Mouse (Mus musculus) myocyte (in vitro differentiated cells): Measurements from ENCODE around the gene A130010J15Rik. TPM values are rescaled to one million over a fixed set of nuclear protein-coding genes. Genes with fewer than 3 reads are reported as not detected.
A peak's percentile ranks its signal among the peaks of the same experiment; 100 is the strongest.

ENCODE experiments used
- H3K27me3 ChIP-seq: one replicate; pipeline ENCODE4 v1.6.1; 2011; ENCODE audit not compliant: control insufficient read depth, insufficient read depth, insufficient read length
- H3K36me3 ChIP-seq: one replicate; pipeline ENCODE4 v1.6.1; 2011; ENCODE audit not compliant: control insufficient read depth, insufficient read depth
- H3K4me2 ChIP-seq: one replicate; pipeline ENCODE4 v1.6.1; 2011; ENCODE audit warnings: low read depth, control low read depth
- H3K4me3 ChIP-seq: one replicate; pipeline ENCODE4 v1.5.1; 2011; ENCODE audit warnings: mild to moderate bottlenecking, control low read depth, moderate library complexity
- H3K79me2 ChIP-seq: one replicate; pipeline ENCODE4 v1.6.1; 2011; ENCODE audit not compliant: control insufficient read depth, insufficient read depth
- H3ac ChIP-seq: one replicate; pipeline ENCODE4 v1.6.1; 2011; ENCODE audit not compliant: control insufficient read depth, insufficient read length
- CEBPB ChIP-seq: IDR thresholded peaks from 2 replicates; pipeline ENCODE4 v1.6.1; 2011; ENCODE audit warnings: mild to moderate bottlenecking, moderate library complexity; ENCODE audit not compliant: poor library complexity, insufficient read depth, severe bottlenecking
- E2F4 ChIP-seq: IDR thresholded peaks from one replicate; pipeline ENCODE4 v1.6.1; 2011; ENCODE audit warnings: mild to moderate bottlenecking, control low read depth, moderate library complexity; ENCODE audit not compliant: insufficient read depth
- MAX ChIP-seq: IDR thresholded peaks from one replicate; pipeline ENCODE4 v1.6.1; 2011; ENCODE audit warnings: low read depth, mild to moderate bottlenecking, control low read depth
- MYOD1 ChIP-seq, 3 experiments: IDR thresholded peaks; one replicate each; pipeline ENCODE4 v1.6.1; 2011; ENCODE audit warnings: control low read depth in 2 of 3, low read depth in 2 of 3, mild to moderate bottlenecking in 2 of 3, moderate library complexity in 1 of 3; ENCODE audit not compliant: insufficient read length in 2 of 3, control insufficient read depth in 1 of 3
- MYOG ChIP-seq, 3 experiments: IDR thresholded peaks; one replicate each; pipeline ENCODE4 v1.6.1; 2011; ENCODE audit warnings: control low read depth in 2 of 3, low read depth in 2 of 3, mild to moderate bottlenecking in 2 of 3; ENCODE audit not compliant: insufficient read length in 2 of 3, control insufficient read depth in 1 of 3, insufficient read depth in 1 of 3
- POLR2A ChIP-seq: IDR thresholded peaks from one replicate; pipeline ENCODE4 v1.6.1; 2011; ENCODE audit warnings: low read depth, mild to moderate bottlenecking, control low read depth, moderate library complexity; ENCODE audit not compliant: insufficient read length
- POLR2AphosphoS2 ChIP-seq: IDR thresholded peaks from one replicate; pipeline ENCODE4 v1.6.1; 2011; ENCODE audit warnings: low read depth, control low read depth; ENCODE audit not compliant: insufficient read length
- REST ChIP-seq: IDR thresholded peaks from one replicate; pipeline ENCODE4 v1.6.1; 2011; ENCODE audit warnings: mild to moderate bottlenecking, control low read depth, moderate library complexity; ENCODE audit not compliant: insufficient read depth, insufficient read length
- SRF ChIP-seq: IDR thresholded peaks from one replicate; pipeline ENCODE4 v1.6.1; 2011; ENCODE audit warnings: low read depth; ENCODE audit not compliant: control insufficient read depth, insufficient read length
- TCF12 ChIP-seq: IDR thresholded peaks from one replicate; pipeline ENCODE4 v1.6.1; 2011; ENCODE audit warnings: mild to moderate bottlenecking, control low read depth; ENCODE audit not compliant: poor library complexity, insufficient read depth, severe bottlenecking
- TCF3 ChIP-seq: IDR thresholded peaks from one replicate; pipeline ENCODE4 v1.6.1; 2011; ENCODE audit warnings: low read depth, control low read depth; ENCODE audit not compliant: insufficient read length
- USF1 ChIP-seq: IDR thresholded peaks from one replicate; pipeline ENCODE4 v1.6.1; 2011; ENCODE audit warnings: low read depth, mild to moderate bottlenecking, control low read depth, moderate library complexity
- polyA plus RNA-seq: library from polyadenylated mRNA; unstranded; fragments of >200 nt; fragmentation: generic; extraction: Trizol; gene quantifications from one replicate; pipeline ENCODE4 v1.2.1, GENCODE M21; 2012; ENCODE audit warnings: missing spikeins

A130010J15Rik gene
- polyA plus RNA-seq, 1 experiment, result 5.1 TPM

- Histone ChIP-seq H3K27me3 (no peaks in the 10 kb centered on the region), H3K4me3 (no peak within 1 kb of the TSS), H3K79me2 (no peaks in the 10 kb centered on the region), H3ac (no peak within 1 kb of the TSS), H3K36me3 (no peaks in the 10 kb centered on the region), H3K4me2 (no peak within 1 kb of the TSS)
- TF ChIP-seq SRF, result no peak
- no peak for TF ChIP-seq MYOG (IDR thresholded peaks at IDR 0.05; ENCODE audit: control insufficient read depth in 1 of 3, insufficient read depth in 1 of 3, insufficient read length in 2 of 3, low read depth in 2 of 3)
- no peak for TF ChIP-seq E2F4
- TF ChIP-seq POLR2A, result no peak
- no peak for TF ChIP-seq CEBPB
- TF ChIP-seq USF1, result no peak
- TF ChIP-seq REST, result no peak
- TF ChIP-seq MAX, result no peak
- TF ChIP-seq POLR2AphosphoS2, result no peak
- TF ChIP-seq MYOD1 (IDR thresholded peaks at IDR 0.05; ENCODE audit: control insufficient read depth in 1 of 3, insufficient read length in 2 of 3, low read depth in 2 of 3), result no peak
- no peak for TF ChIP-seq TCF12
- no peak for TF ChIP-seq TCF3
These were observed 33.5 kb downstream of the A130010J15Rik start, which contains the start of gene Traf3ip3 for GRCm38 (mm10) chr1:193201383-193201778. Gene Traf3ip3, minus strand, starts transcription at chr1:193201703.

DNA sequence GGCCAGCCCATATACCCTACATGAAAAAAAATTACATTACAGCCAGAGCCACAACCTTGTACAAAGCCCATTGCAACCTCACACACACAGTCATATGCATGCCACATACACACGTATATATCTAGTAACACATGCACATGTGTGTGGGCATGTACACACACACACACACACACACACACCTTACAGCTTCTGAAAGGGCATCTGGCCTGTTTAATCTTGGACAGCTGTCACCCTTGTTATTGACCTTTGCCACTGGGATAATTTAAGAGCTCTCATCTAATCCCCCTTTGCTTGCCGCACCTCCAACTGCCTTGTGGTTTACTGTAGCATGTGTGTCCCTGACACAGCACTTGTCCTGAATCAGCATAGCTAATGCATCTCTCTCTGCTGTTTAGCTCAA is 36.0 kb downstream of the A130010J15Rik start:
- TF ChIP-seq MYOD1 (IDR thresholded peaks at IDR 0.05; ENCODE audit: control insufficient read depth in 1 of 3, insufficient read length in 2 of 3, low read depth in 2 of 3) (peak; percentile 53 to 81 (median 63)), TCF3 (peak; percentile 32), MYOG (IDR thresholded peaks at IDR 0.05; ENCODE audit: control insufficient read depth in 1 of 3, insufficient read depth in 1 of 3, insufficient read length in 2 of 3, low read depth in 2 of 3) (peak in 2 of 3 experiments; percentile 68 to 90), MAX (no peak), TCF12 (peak; percentile 86)
- H3K36me3 ChIP-seq, result no peaks in the 10 kb centered on the region
- no peak overlapping the region for H3ac ChIP-seq
- no peak overlapping the region for H3K4me2 ChIP-seq
- H3K4me3 ChIP-seq, result no peak overlapping the region
- no peaks in the 10 kb centered on the region for H3K27me3 ChIP-seq
- H3K79me2 ChIP-seq, result no peaks in the 10 kb centered on the region

DNA sequence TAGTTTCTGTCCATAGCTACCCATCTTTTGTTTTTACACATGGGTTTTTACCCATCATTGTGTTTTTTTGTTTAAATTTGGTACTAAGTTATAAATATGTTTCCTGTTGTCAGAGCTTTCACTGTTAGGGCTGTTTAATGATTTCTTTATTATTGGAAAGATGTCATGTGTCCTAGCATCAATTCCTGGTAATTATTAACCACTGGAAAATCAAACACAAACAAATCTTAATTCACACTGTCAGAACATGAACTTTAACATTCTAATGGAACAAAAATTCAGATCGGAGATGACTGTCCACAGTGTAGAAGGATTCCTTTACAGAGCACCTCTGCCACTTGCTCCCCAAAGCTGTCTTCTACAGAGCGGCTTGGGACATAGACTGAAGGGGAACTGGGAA is 37.6 kb downstream of the A130010J15Rik start:
- TF ChIP-seq USF1, result no peak
- TF ChIP-seq SRF, result no peak
- H3K36me3 ChIP-seq, result no peaks in the 10 kb centered on the region

DNA sequence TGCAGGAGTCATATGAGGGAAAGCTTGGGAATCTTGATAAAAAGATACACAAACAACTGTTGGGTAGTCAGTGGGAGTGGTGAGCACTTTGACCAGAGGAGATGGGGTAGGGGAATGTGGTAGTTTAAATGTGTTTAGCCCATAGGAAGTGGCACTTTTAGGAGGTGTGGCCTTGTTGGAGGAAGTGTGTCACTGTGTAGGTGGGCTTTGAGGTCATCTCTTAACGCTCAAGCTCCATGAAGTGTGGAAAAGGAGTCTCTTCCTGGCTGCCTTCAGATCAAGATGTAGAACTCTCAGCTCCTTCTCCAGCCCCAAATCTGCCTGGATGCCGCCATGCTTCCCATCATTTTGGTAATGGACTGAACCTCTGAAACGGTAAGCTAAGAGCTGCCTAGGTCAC is 39.7 kb downstream of the A130010J15Rik start, which contains the start of gene Lamb3:
Gene Lamb3 (plus strand): TSS at position 197 of the 400 bp plus-strand sequence.
- Histone ChIP-seq H3K27me3 (no peaks in the 10 kb centered on the region), H3K36me3 (no peaks in the 10 kb centered on the region), H3ac (no peak within 1 kb of the TSS), H3K4me3 (no peak within 1 kb of the TSS), H3K4me2 (no peak within 1 kb of the TSS), H3K79me2 (no peaks in the 10 kb centered on the region)
- TF ChIP-seq E2F4, result no peak
- no peak for TF ChIP-seq REST
- TF ChIP-seq POLR2A, result no peak
- no peak for TF ChIP-seq USF1
- no peak for TF ChIP-seq MAX
- no peak for TF ChIP-seq TCF12
- no peak for TF ChIP-seq CEBPB
- TF ChIP-seq TCF3, result no peak

More for the DNA sequence above, 37.6 kb downstream of the A130010J15Rik start:
- Histone ChIP-seq H3K4me2 (no peak overlapping the region), H3K4me3 (no peak overlapping the region), H3K27me3 (no peaks in the 10 kb centered on the region), H3ac (no peak overlapping the region), H3K79me2 (no peaks in the 10 kb centered on the region)

GRCm38 (mm10) chr1:193208178-193208577 is 40.3 kb downstream of the A130010J15Rik start:
- H3K4me2 ChIP-seq, result no peak overlapping the region
- no peaks in the 10 kb centered on the region for H3K79me2 ChIP-seq
- no peak for TF ChIP-seq E2F4
- TF ChIP-seq TCF3, result no peak
- no peak for TF ChIP-seq TCF12
- TF ChIP-seq MAX, result no peak
- TF ChIP-seq REST, result no peak
- TF ChIP-seq MYOG (IDR thresholded peaks at IDR 0.05; ENCODE audit: control insufficient read depth in 1 of 3, insufficient read depth in 1 of 3, insufficient read length in 2 of 3, low read depth in 2 of 3), result no peak
- TF ChIP-seq SRF, result no peak
- TF ChIP-seq MYOD1 (IDR thresholded peaks at IDR 0.05; ENCODE audit: control insufficient read depth in 1 of 3, insufficient read length in 2 of 3, low read depth in 2 of 3), result no peak
- no peak for TF ChIP-seq USF1
- no peak for TF ChIP-seq CEBPB
- TF ChIP-seq POLR2AphosphoS2, result no peak
- no peak for TF ChIP-seq POLR2A
- no peaks in the 10 kb centered on the region for H3K36me3 ChIP-seq
- no peak overlapping the region for H3ac ChIP-seq
- H3K27me3 ChIP-seq, result no peaks in the 10 kb centered on the region
- H3K4me3 ChIP-seq, result no peak overlapping the region
